Mouse (Mus musculus): ENCODE data around the gene Olfr1496. TPM values are rescaled to one million over a fixed set of nuclear protein-coding genes. Genes with fewer than 3 reads are reported as not detected.
"Not testable (repeated sequence)": the region's sequence is repeated elsewhere in the genome, so short reads cannot be mapped to it uniquely, and the experiment has no call there.

Olfr1496 gene
- polyA plus RNA-seq (2015; fragmentation: Nextera tagmentation; extraction: Ambion mirVana), result not detected in 2 replicates

DNA sequence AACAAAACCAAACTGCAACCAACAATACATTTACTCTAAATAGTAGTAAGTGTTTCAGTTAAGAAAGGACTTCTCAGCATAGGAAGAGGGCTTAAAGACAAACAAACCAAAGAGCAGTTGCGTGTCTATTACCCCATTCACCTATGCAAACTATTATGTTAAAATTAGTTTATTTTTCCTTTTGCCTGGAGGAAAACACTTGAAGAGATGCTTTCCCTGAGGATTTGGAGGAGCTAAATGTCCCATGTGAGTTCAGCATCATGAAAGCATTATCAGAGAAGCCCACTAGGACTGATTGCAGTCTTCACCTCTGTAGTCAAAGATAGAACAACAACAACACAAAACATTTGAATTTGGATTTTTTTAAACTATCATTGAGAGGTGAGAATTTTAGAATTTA lies at the start of gene Olfr1496:
TSS of gene Olfr1496 (plus strand) at position 301 of the 400 bp plus-strand sequence.
- no peak within 1 kb of the TSS for H3K4me3 ChIP-seq
- H3K4me2 ChIP-seq, result no peak within 1 kb of the TSS
- 92% methylated on average over 1 of the region's 1 CpGs for WGBS
- no peaks in the 10 kb centered on the region for H3K36me3 ChIP-seq
- no peaks in the 10 kb centered on the region for H3K27me3 ChIP-seq
- no peak for ATAC-seq (ENCODE audit: low FRiP score)
- H3K9me3 ChIP-seq, result no peaks in the 10 kb centered on the region
- no peak within 1 kb of the TSS for H3K27ac ChIP-seq
- H3K9ac ChIP-seq, result no peak within 1 kb of the TSS
- H3K4me1 ChIP-seq (replicated peaks), result no peaks in the 10 kb centered on the region

DNA sequence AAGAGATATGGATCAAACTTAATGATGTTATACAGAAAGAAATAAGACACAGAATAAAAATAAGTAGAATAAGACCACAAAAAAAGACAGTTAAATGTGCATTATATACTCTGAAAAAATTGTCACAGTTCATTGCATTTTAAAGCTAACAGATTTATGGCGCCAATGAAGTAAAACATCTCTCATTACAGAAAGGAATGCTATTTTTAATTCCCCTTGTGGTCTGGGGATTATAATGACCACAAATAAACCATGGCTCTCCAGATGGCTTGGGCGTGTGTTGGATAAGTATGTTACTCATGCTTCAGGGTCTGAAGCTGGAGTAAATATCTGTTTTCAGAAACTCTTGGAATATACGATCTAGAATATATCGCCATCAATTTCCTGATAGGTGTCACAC lies 38.2 kb upstream of the Olfr1496 start, which contains the start of gene Olfr1494:
TSS of gene Olfr1494 (plus strand) at position 301 of the 400 bp plus-strand sequence.
- Histone ChIP-seq H3K4me1 (replicated peaks) (no peaks in the 10 kb centered on the region), H3K4me3 (no peak within 1 kb of the TSS), H3K27ac (no peak within 1 kb of the TSS), H3K4me2 (no peak within 1 kb of the TSS), H3K27me3 (no peaks in the 10 kb centered on the region), H3K36me3 (no peaks in the 10 kb centered on the region), H3K9ac (no peak within 1 kb of the TSS), H3K9me3 (peaks cover 5% of the 10 kb centered on the region)
- WGBS, result 93% methylated on average over 4 of the region's 4 CpGs
- ATAC-seq (ENCODE audit: low FRiP score), result no peak

DNA sequence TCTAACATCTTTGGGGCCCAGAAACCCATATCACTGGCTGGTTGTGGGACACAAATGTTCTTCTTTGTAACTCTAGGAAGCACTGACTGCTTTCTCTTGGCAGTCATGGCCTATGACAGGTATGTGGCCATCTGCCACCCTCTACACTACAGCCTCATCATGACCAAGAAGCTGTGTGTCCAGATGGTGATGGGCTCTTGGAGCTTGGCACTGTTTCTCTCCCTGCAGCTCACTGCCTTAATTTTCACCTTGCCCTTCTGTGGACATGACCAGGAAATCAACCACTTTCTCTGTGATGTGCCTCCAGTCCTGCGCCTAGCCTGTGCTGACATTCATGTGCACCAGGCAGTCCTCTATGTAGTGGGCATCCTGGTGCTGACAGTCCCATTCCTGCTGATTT lies 28.3 kb upstream of the Olfr1496 start:
- H3K27me3 ChIP-seq, result no peaks in the 10 kb centered on the region
- no peak for ATAC-seq (ENCODE audit: low FRiP score)
- H3K9ac ChIP-seq, result no peak overlapping the region
- H3K27ac ChIP-seq, result no peak overlapping the region
- no peak overlapping the region for H3K4me3 ChIP-seq
- no peaks in the 10 kb centered on the region for H3K9me3 ChIP-seq
- WGBS, result 82% methylated on average over 1 of the region's 1 CpGs
- no peaks in the 10 kb centered on the region for H3K36me3 ChIP-seq
- no peaks in the 10 kb centered on the region for H3K4me1 ChIP-seq (replicated peaks)
- H3K4me2 ChIP-seq, result no peak overlapping the region

DNA sequence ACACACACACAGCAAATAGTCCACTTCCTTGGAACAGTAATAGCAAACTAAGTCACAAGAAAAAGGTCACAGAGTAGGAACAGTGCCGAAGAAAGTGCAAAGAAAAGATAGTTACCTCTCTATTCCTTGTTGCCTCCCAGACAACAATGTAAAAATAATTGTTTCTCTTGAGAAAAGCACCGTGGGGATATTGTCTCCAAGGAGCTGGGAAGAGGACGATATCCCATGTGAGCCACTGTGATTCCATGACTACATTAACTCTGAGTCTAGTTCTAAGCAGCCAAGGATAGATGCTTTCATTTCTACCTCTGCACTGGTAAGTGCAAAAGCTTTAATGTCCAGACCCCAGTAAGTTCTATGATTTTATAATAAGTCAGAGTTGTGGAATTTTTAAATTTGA lies 13.4 kb upstream of the Olfr1496 start, which contains the start of gene Olfr1495:
TSS of gene Olfr1495 (plus strand) at position 301 of the 400 bp plus-strand sequence.
- no peaks in the 10 kb centered on the region for H3K36me3 ChIP-seq
- H3K4me2 ChIP-seq, result no peak within 1 kb of the TSS
- H3K27ac ChIP-seq, result no peak within 1 kb of the TSS
- WGBS, result 83% methylated on average over 3 of the region's 3 CpGs
- H3K4me3 ChIP-seq, result no peak within 1 kb of the TSS
- H3K27me3 ChIP-seq, result no peaks in the 10 kb centered on the region
- peaks cover 5% of the 10 kb centered on the region; the same call in 1 of the 2 replicates for H3K9me3 ChIP-seq
- H3K4me1 ChIP-seq (replicated peaks), result no peaks in the 10 kb centered on the region
- H3K9ac ChIP-seq, result no peak within 1 kb of the TSS
- no peak for ATAC-seq (ENCODE audit: low FRiP score)

DNA sequence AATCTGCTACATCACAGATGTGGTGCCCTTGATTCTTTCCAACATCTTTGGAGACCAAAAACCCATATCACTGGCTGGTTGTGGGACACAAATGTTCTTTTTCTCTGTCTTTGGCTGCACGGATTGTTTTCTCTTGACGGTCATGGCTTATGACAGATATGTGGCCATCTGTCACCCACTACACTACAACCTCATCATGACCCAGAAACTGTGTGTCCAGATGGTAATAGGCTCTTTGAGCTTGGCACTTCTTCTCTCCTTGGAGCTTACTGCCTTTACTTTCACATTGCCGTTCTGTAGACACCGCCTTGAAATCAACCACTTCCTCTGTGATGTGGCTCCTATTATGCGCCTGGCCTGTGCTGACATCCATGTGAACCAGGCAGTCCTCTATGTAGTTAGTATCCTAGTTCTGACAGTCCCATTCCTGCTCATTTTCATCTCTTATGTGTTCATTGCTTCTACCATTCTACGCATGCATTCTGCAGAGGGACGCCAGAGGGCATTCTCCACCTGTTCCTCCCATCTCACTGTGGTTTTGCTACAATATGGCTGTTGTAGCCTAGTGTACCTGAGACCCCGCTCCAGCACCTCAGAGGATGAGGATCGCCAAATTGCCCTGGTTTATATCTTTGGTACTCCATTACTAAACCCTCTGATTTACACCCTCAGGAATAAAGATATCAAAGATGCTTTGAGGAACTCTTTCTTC lies 9.0 kb upstream of the Olfr1496 start:
- H3K4me3 ChIP-seq, result no peak overlapping the region
- no peak for ATAC-seq (ENCODE audit: low FRiP score)
- peaks cover 5% of the 10 kb centered on the region; the same call in 1 of the 2 replicates for H3K9me3 ChIP-seq
- H3K4me2 ChIP-seq, result no peak overlapping the region
- 91% methylated on average over 9 of the region's 9 CpGs for WGBS
- H3K4me1 ChIP-seq (replicated peaks), result no peaks in the 10 kb centered on the region
- H3K27ac ChIP-seq, result no peak overlapping the region
- no peaks in the 10 kb centered on the region for H3K27me3 ChIP-seq
- H3K36me3 ChIP-seq, result no peaks in the 10 kb centered on the region
- H3K9ac ChIP-seq, result no peak overlapping the region

DNA sequence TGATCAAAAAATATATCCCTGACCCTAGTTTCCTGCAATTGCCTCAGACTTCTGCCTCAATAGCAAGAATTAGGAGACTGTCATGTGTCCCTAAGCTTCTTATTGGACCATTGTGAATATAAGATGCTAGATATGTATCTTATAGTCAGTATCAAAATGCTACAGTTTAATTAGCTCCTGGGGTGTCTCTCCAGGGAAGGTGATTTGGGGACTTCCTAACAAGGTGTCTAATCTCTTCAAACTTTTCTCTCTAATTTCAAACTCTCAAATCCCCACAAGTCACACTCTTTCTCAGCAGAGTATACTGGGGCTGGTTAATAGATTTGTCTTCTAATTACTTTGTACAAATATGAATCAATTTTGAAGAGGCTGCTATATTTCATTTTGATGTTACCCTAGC lies 20.4 kb downstream of the Olfr1496 start, which contains the start of gene Olfr1497:
TSS of gene Olfr1497 (minus strand) at position 101 of the 400 bp plus-strand sequence.
- no peak for ATAC-seq (ENCODE audit: low FRiP score)

DNA sequence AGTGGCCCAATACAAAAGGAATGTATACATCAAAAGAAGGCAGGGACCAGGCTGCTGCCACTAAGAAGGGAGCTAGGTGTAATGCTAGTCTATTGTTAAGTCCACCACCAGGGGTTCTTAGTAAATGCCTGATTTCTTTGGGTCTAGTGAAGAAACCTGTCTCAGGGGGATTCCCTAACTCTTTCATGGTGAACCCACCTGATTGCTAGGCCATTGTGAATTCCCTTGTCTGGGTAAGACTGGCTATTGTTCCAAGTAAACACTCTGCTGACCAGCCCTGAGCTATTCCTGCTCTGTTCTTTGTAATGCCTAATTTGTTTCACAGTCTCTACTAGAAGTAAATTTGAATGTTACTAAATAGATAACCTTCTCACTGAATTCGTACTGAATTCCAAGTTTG lies 27.8 kb downstream of the Olfr1496 start:
- WGBS, result 62% methylated on average over 1 of the region's 1 CpGs
- H3K27ac ChIP-seq; H3K36me3 ChIP-seq; H3K4me3 ChIP-seq; H3K27me3 ChIP-seq; H3K4me2 ChIP-seq; H3K9ac ChIP-seq; H3K9me3 ChIP-seq; H3K4me1 ChIP-seq (replicated peaks); ATAC-seq (ENCODE audit: low FRiP score): not testable (repeated sequence)

More for the DNA sequence above, 20.4 kb downstream of the Olfr1496 start, which contains the start of gene Olfr1497:
- Histone ChIP-seq H3K36me3 (no peaks in the 10 kb centered on the region), H3K4me3 (no peak within 1 kb of the TSS), H3K9ac (no peak within 1 kb of the TSS), H3K27ac (no peak within 1 kb of the TSS), H3K9me3 (no peaks in the 10 kb centered on the region), H3K4me2 (no peak within 1 kb of the TSS), H3K4me1 (replicated peaks) (no peaks in the 10 kb centered on the region), H3K27me3 (no peaks in the 10 kb centered on the region)

DNA sequence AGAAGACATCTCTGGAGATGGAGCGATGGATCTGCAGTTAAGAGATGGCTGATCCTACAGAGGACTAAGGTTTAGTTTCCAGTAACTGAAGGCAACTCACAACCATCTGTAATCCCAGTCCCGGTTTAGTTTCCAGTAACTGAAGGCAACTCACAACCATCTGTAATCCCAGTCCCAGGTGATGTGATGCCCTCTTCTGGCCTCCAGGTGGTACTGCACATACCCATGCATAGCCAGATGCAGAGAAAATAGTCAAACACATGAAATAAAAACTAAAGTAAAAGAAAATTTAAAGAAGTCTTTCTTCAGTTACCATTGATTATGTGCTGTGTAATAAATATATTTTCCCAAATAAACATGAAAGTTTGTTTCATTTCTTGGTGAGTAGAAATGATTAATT lies 35.1 kb downstream of the Olfr1496 start:
- Histone ChIP-seq H3K36me3 (no peaks in the 10 kb centered on the region), H3K27me3 (no peaks in the 10 kb centered on the region), H3K27ac (no peak overlapping the region), H3K4me3 (no peak overlapping the region), H3K9me3 (no peaks in the 10 kb centered on the region), H3K4me1 (replicated peaks) (no peaks in the 10 kb centered on the region), H3K4me2 (no peak overlapping the region), H3K9ac (no peak overlapping the region)
- no peak for ATAC-seq (ENCODE audit: low FRiP score)
- WGBS, result 62% methylated on average over 2 of the region's 2 CpGs

DNA sequence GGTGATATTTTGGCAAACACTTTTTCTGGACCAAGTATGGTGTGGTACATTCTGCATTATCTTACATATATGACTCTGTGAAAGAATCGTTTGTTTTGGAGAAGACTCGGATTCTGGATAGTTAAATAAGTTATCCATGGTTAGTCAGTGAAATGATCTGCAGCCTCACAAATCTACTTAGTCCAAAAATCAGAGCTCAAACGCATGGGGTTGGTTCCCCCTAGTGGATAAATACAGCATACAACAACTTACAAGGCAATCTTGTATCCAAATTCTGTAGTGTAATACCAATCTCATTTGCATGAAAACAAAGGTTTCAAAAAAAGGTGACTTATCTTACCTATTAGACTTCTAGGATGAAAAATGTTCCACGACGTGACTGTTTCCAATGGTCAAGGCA lies 41.1 kb downstream of the Olfr1496 start:
- Histone ChIP-seq H3K27ac (no peak overlapping the region), H3K4me1 (replicated peaks) (no peaks in the 10 kb centered on the region), H3K4me2 (no peak overlapping the region), H3K9ac (no peak overlapping the region), H3K36me3 (no peaks in the 10 kb centered on the region), H3K4me3 (no peak overlapping the region), H3K9me3 (no peaks in the 10 kb centered on the region), H3K27me3 (no peaks in the 10 kb centered on the region)
- WGBS, result 36% methylated on average over 5 of the region's 5 CpGs
- ATAC-seq (ENCODE audit: low FRiP score), result no peak

DNA sequence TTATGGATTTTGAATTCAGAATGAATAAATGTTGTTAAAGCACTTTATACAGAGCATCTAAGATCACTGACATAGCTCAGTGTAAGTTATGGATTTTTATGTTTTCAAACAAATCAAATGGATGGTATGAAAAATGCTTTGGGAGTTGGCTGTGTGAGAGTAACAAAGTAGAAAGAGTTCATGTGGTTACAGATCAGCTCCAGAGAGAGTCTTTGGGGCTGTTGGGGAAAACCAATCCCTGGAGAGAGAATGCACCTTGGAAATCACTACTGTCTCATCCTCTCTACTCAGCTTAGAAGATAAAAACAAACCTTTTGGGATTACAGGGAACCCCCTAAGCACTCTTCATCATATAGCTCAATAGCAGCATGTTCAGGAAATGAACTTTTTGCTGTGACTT lies 41.7 kb downstream of the Olfr1496 start, which contains the start of gene Olfr1499:
TSS of gene Olfr1499 (minus strand) at position 101 of the 400 bp plus-strand sequence.
- Histone ChIP-seq H3K4me2 (no peak within 1 kb of the TSS), H3K27me3 (no peaks in the 10 kb centered on the region), H3K4me3 (no peak within 1 kb of the TSS), H3K9me3 (no peaks in the 10 kb centered on the region), H3K4me1 (replicated peaks) (no peaks in the 10 kb centered on the region), H3K36me3 (no peaks in the 10 kb centered on the region), H3K9ac (no peak within 1 kb of the TSS), H3K27ac (no peak within 1 kb of the TSS)
- ATAC-seq (ENCODE audit: low FRiP score), result no peak

DNA sequence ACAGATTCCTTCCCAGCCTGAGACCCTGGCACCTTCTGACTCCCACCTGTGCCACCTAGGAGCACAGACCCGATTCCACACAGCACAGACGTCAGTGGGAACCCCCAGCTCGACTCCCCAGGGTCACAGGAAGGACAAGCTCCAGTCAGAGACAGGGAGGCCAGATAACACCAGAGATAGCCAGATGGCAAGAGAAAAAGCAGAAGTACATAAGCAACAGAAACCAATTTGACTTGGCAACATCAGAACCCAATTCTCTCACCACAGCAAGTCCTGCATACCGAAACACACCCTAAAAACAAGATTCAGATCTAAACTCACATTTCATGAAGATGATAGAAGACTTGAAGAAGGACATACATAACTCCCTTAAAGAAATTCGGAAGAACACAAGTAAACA lies 43.2 kb downstream of the Olfr1496 start:
- Histone ChIP-seq H3K9ac (no peak overlapping the region), H3K4me3 (no peak overlapping the region), H3K27me3 (no peaks in the 10 kb centered on the region), H3K4me1 (replicated peaks) (no peaks in the 10 kb centered on the region), H3K9me3 (no peaks in the 10 kb centered on the region), H3K4me2 (no peak overlapping the region), H3K36me3 (no peaks in the 10 kb centered on the region), H3K27ac (no peak overlapping the region)
- 74% methylated on average over 5 of the region's 5 CpGs for WGBS
- ATAC-seq (ENCODE audit: low FRiP score), result no peak

DNA sequence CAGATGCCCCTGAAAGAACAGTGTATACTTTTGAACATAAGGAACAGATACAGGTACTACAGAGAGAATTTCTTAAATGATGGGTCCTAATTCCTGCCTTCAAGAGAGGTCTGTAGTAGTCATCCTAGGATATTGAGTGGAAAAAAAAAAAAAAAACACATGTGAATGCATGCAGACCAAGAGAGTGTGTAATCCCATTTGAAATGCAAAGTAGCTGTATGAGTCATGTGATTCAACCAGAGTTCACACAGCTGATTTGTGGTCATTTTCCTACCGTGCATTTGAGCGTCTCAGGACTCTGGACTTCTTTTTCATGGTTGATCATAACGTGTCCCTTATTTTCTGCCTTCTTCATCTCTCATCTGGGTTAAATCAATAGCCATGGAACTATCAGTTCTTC lies 50.8 kb downstream of the Olfr1496 start:
- Histone ChIP-seq H3K4me3 (no peak overlapping the region), H3K4me2 (no peak overlapping the region), H3K9me3 (no peaks in the 10 kb centered on the region), H3K4me1 (replicated peaks) (no peaks in the 10 kb centered on the region), H3K27me3 (no peaks in the 10 kb centered on the region), H3K9ac (no peak overlapping the region), H3K36me3 (no peaks in the 10 kb centered on the region), H3K27ac (no peak overlapping the region)
- no peak for ATAC-seq (ENCODE audit: low FRiP score)
- WGBS, result 78% methylated on average over 3 of the region's 3 CpGs

DNA sequence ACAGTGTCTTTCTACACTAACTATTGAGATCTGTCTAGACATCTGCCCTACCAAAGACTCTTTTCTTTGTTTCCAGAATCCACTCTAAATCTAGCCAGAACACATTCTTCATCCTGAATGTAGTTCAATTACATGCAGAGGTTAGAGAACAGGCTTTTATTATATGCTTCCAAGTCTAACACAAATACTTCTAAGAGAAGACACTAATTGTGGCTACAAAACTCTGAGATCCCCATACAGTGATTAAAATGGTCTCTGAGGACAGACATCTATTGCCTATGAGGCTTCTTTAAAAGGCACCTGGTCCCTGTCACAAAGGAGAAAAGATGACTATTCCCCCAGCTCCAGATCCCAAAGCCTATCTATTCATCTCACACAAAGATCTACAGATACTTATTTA lies 52.7 kb downstream of the Olfr1496 start, which contains the start of gene Olfr1500:
TSS of gene Olfr1500 (minus strand) at position 101 of the 400 bp plus-strand sequence.
- no peak for ATAC-seq (ENCODE audit: low FRiP score)
- H3K9ac ChIP-seq, result no peak within 1 kb of the TSS

More for the DNA sequence above, 52.7 kb downstream of the Olfr1496 start, which contains the start of gene Olfr1500:
- H3K9me3 ChIP-seq, result no peaks in the 10 kb centered on the region
- no peaks in the 10 kb centered on the region for H3K27me3 ChIP-seq
- no peaks in the 10 kb centered on the region for H3K4me1 ChIP-seq (replicated peaks)
- H3K4me2 ChIP-seq, result no peak within 1 kb of the TSS
- no peak within 1 kb of the TSS for H3K27ac ChIP-seq
- H3K36me3 ChIP-seq, result no peaks in the 10 kb centered on the region
- H3K4me3 ChIP-seq, result no peak within 1 kb of the TSS
